Mouse (Mus musculus) myocyte (in vitro differentiated cells): ENCODE measurements at regions not wholly inside any gene's neighbourhood (a gene's known extent, or its start where the extent isn't known, plus 50 kb on each side); places are given as distances from the start of the nearest gene placed in this dataset.

Experiments
- E2F4 ChIP-seq: IDR thresholded peaks from one replicate; pipeline ENCODE4 v1.6.1; 2011; ENCODE audit warnings: mild to moderate bottlenecking, control low read depth, moderate library complexity; ENCODE audit not compliant: insufficient read depth
- MAX ChIP-seq: IDR thresholded peaks from one replicate; pipeline ENCODE4 v1.6.1; 2011; ENCODE audit warnings: low read depth, mild to moderate bottlenecking, control low read depth
- MYOG ChIP-seq, 3 experiments: IDR thresholded peaks; one replicate each; pipeline ENCODE4 v1.6.1; 2011; ENCODE audit warnings: control low read depth in 2 of 3, low read depth in 2 of 3, mild to moderate bottlenecking in 2 of 3; ENCODE audit not compliant: insufficient read length in 2 of 3, control insufficient read depth in 1 of 3, insufficient read depth in 1 of 3
- POLR2A ChIP-seq: IDR thresholded peaks from one replicate; pipeline ENCODE4 v1.6.1; 2011; ENCODE audit warnings: low read depth, mild to moderate bottlenecking, control low read depth, moderate library complexity; ENCODE audit not compliant: insufficient read length
- POLR2AphosphoS2 ChIP-seq: IDR thresholded peaks from one replicate; pipeline ENCODE4 v1.6.1; 2011; ENCODE audit warnings: low read depth, control low read depth; ENCODE audit not compliant: insufficient read length
- SRF ChIP-seq: IDR thresholded peaks from one replicate; pipeline ENCODE4 v1.6.1; 2011; ENCODE audit warnings: low read depth; ENCODE audit not compliant: control insufficient read depth, insufficient read length
- TCF12 ChIP-seq: IDR thresholded peaks from one replicate; pipeline ENCODE4 v1.6.1; 2011; ENCODE audit warnings: mild to moderate bottlenecking, control low read depth; ENCODE audit not compliant: poor library complexity, insufficient read depth, severe bottlenecking
- USF1 ChIP-seq: IDR thresholded peaks from one replicate; pipeline ENCODE4 v1.6.1; 2011; ENCODE audit warnings: low read depth, mild to moderate bottlenecking, control low read depth, moderate library complexity

- TF ChIP-seq MYOG (IDR thresholded peaks at IDR 0.05; ENCODE audit: control insufficient read depth in 1 of 3, insufficient read depth in 1 of 3, insufficient read length in 2 of 3, low read depth in 2 of 3) (no peak), POLR2A (no peak), POLR2AphosphoS2 (no peak), E2F4 (no peak), TCF12 (no peak), USF1 (no peak), MAX (no peak), SRF (no peak)
Observed at GRCm38 (mm10) chr1:137941776-137942522, 233.6 kb downstream of the Ptprc start.
